Mouse (Mus musculus) hindbrain, embryonic 11.5 days (tissue): ENCODE data around the gene Gpm6b. TPM values are rescaled to one million over a fixed set of nuclear protein-coding genes. Genes with fewer than 3 reads are reported as not detected.

Source experiments
- ATAC-seq: fragments of 200-750 bp; cut with Nextera tagmentation; 2 replicates; pipeline ENCODE4 v1.8.0; 2017; ENCODE audit warnings: mild to moderate bottlenecking, moderate TSS enrichment, moderate library complexity; ENCODE audit not compliant: low FRiP score
- DNase-seq: peaks from one replicate; pipeline ENCODE4 v3.0.0-alpha.2; 2015; ENCODE audit warnings: low spot score
- H3K27ac ChIP-seq: fragments of 300-500 bp; sonication (generic); 2 replicates; pipeline ENCODE4 v1.5.1; 2014; ENCODE audit warnings: mild to moderate bottlenecking, low read depth, low read length
- H3K27me3 ChIP-seq: fragments of 300-500 bp; sonication (generic); 2 replicates; pipeline ENCODE4 v1.6.1; 2014; ENCODE audit warnings: mild to moderate bottlenecking, low read length, moderate library complexity, mixed read lengths; ENCODE audit not compliant: control insufficient read depth, insufficient read depth
- H3K36me3 ChIP-seq: fragments of 300-500 bp; sonication (generic); 2 replicates; pipeline ENCODE4 v1.6.1; 2014; ENCODE audit warnings: mild to moderate bottlenecking, low read length, moderate library complexity, mixed read lengths; ENCODE audit not compliant: control insufficient read depth, insufficient read depth
- H3K4me1 ChIP-seq: fragments of 300-500 bp; sonication (generic); replicated peaks from 2 replicates; pipeline ENCODE4 v1.6.1; 2014; ENCODE audit warnings: low read length, mixed read lengths; ENCODE audit not compliant: control insufficient read depth, insufficient read depth
- H3K4me2 ChIP-seq: fragments of 300-500 bp; sonication (generic); replicated peaks from 2 replicates; pipeline ENCODE4 v1.6.1; 2014; ENCODE audit warnings: mild to moderate bottlenecking, low read depth, low read length
- H3K4me3 ChIP-seq: fragments of 300-500 bp; sonication (generic); 2 replicates; pipeline ENCODE4 v1.5.1; 2014; ENCODE audit warnings: low read depth, low read length
- H3K9ac ChIP-seq: fragments of 300-500 bp; sonication (generic); 2 replicates; pipeline ENCODE4 v1.6.1; 2014; ENCODE audit warnings: low read depth, low read length
- H3K9me3 ChIP-seq: fragments of 300-500 bp; sonication (generic); 2 replicates; pipeline ENCODE4 v1.6.1; 2016; ENCODE audit warnings: low read length; ENCODE audit not compliant: control insufficient read depth
- WGBS: fragments of 180-500 bp; shearing (Covaris S2); extraction: QIAGEN DNeasy Blood & Tissue Kit; methylation state at CpG from one replicate; pipeline ENCODE4 v1.1.7; 2014; 5-methylcytosine and 5-hydroxymethylcytosine counted together
- polyA plus RNA-seq: library from polyadenylated mRNA; unstranded; fragments of >200 nt; fragmentation: Nextera tagmentation; extraction: Ambion mirVana; gene quantifications from 2 replicates; pipeline ENCODE4 v1.2.1, GENCODE M21; 2014

The Gpm6b gene
- polyA plus RNA-seq, 1 experiment from 2014 or later: 176 TPM

- H3K4me2 ChIP-seq: no peak overlapping the region; the same call in 1 of the 2 replicates
- 53% methylated on average over 9 of the region's 9 CpGs for WGBS
- H3K4me3 ChIP-seq: no peak overlapping the region
- peak; percentile 19 for DNase-seq
- H3K4me1 ChIP-seq: no peaks in the 10 kb centered on the region
- ATAC-seq: no peak
- no peaks in the 10 kb centered on the region for H3K27me3 ChIP-seq
- H3K27ac ChIP-seq: peak overlapping the region; percentile 47; the same call in 1 of the 2 replicates
- no peaks in the 10 kb centered on the region for H3K9me3 ChIP-seq
- no peaks in the 10 kb centered on the region for H3K36me3 ChIP-seq
- H3K9ac ChIP-seq: no peak overlapping the region
Observed at GRCm38 (mm10) chrX:166286760-166287483, 48.2 kb downstream of the Gpm6b start.

GRCm38 (mm10) chrX:166291266-166291665, 52.6 kb downstream of the Gpm6b start:
- no peak for ATAC-seq
- Histone ChIP-seq H3K4me3 (no peak overlapping the region), H3K9me3 (no peaks in the 10 kb centered on the region), H3K4me2 (no peak overlapping the region), H3K27ac (no peak overlapping the region), H3K36me3 (no peaks in the 10 kb centered on the region), H3K4me1 (no peaks in the 10 kb centered on the region), H3K9ac (no peak overlapping the region), H3K27me3 (no peaks in the 10 kb centered on the region)
- DNase-seq: no peak
- 73% methylated on average over 3 of the region's 3 CpGs for WGBS

GRCm38 (mm10) chrX:166293465-166293864, 54.8 kb downstream of the Gpm6b start:
- DNase-seq (no peak), ATAC-seq (no peak)
- Histone ChIP-seq H3K4me3 (no peak overlapping the region), H3K27ac (no peak overlapping the region), H3K9me3 (no peaks in the 10 kb centered on the region), H3K4me1 (no peaks in the 10 kb centered on the region), H3K9ac (no peak overlapping the region), H3K4me2 (no peak overlapping the region), H3K27me3 (no peaks in the 10 kb centered on the region), H3K36me3 (no peaks in the 10 kb centered on the region)
- WGBS: 94% methylated on average over 3 of the region's 3 CpGs

- WGBS: 69% methylated on average over 2 of the region's 2 CpGs
- no peaks in the 10 kb centered on the region for H3K9me3 ChIP-seq
- H3K27me3 ChIP-seq: peaks cover 4% of the 10 kb centered on the region; the same call in 1 of the 2 replicates
- no peak overlapping the region for H3K4me3 ChIP-seq
- no peaks in the 10 kb centered on the region for H3K4me1 ChIP-seq
- no peaks in the 10 kb centered on the region for H3K36me3 ChIP-seq
- no peak for DNase-seq
- no peak for ATAC-seq
- no peak overlapping the region for H3K4me2 ChIP-seq
- H3K27ac ChIP-seq: no peak overlapping the region
- no peak overlapping the region for H3K9ac ChIP-seq
Observed at GRCm38 (mm10) chrX:166302791-166303190, 64.1 kb downstream of the Gpm6b start.

- Histone ChIP-seq H3K4me3 (no peak overlapping the region), H3K27ac (no peak overlapping the region), H3K4me2 (no peak overlapping the region), H3K4me1 (no peaks in the 10 kb centered on the region), H3K9me3 (no peaks in the 10 kb centered on the region), H3K9ac (no peak overlapping the region), H3K36me3 (no peaks in the 10 kb centered on the region), H3K27me3 (peaks cover 4% of the 10 kb centered on the region; the same call in 1 of the 2 replicates)
- DNase-seq (no peak), ATAC-seq (no peak)
- WGBS: 84% methylated on average over 2 of the region's 2 CpGs
Observed at GRCm38 (mm10) chrX:166304355-166304754, 65.6 kb downstream of the Gpm6b start.

GRCm38 (mm10) chrX:166307437-166308222, 68.9 kb downstream of the Gpm6b start:
- WGBS: 88% methylated on average over 7 of the region's 7 CpGs
- Histone ChIP-seq H3K27ac (no peak overlapping the region), H3K9ac (no peak overlapping the region), H3K27me3 (peaks cover 3% of the 10 kb centered on the region; the same call in 1 of the 2 replicates), H3K4me1 (no peaks in the 10 kb centered on the region), H3K4me3 (no peak overlapping the region), H3K4me2 (no peak overlapping the region), H3K9me3 (no peaks in the 10 kb centered on the region), H3K36me3 (no peaks in the 10 kb centered on the region)
- DNase-seq (no peak), ATAC-seq (no peak)

- H3K9ac ChIP-seq: no peak overlapping the region
- no peak for DNase-seq
- no peaks in the 10 kb centered on the region for H3K36me3 ChIP-seq
- H3K4me3 ChIP-seq: no peak overlapping the region
- H3K27ac ChIP-seq: no peak overlapping the region
- peaks cover 3% of the 10 kb centered on the region; the same call in 1 of the 2 replicates for H3K27me3 ChIP-seq
- no peaks in the 10 kb centered on the region for H3K9me3 ChIP-seq
- no peak overlapping the region for H3K4me2 ChIP-seq
- 48% methylated on average over 1 of the region's 1 CpGs for WGBS
- no peaks in the 10 kb centered on the region for H3K4me1 ChIP-seq
- no peak for ATAC-seq
Observed at GRCm38 (mm10) chrX:166308798-166309197, 70.1 kb downstream of the Gpm6b start.

- 83% methylated on average over 1 of the region's 1 CpGs for WGBS
- Histone ChIP-seq H3K9me3 (no peaks in the 10 kb centered on the region), H3K27me3 (peaks cover 7% of the 10 kb centered on the region; the same call in 1 of the 2 replicates)
Observed at GRCm38 (mm10) chrX:166315251-166315650, 76.5 kb downstream of the Gpm6b start.

More at GRCm38 (mm10) chrX:166315251-166315650, 76.5 kb downstream of the Gpm6b start:
- Histone ChIP-seq H3K9ac (no peak overlapping the region), H3K36me3 (no peaks in the 10 kb centered on the region), H3K27ac (no peak overlapping the region), H3K4me3 (no peak overlapping the region), H3K4me1 (no peaks in the 10 kb centered on the region), H3K4me2 (no peak overlapping the region)
- no peak for ATAC-seq
- no peak for DNase-seq
